Mouse (Mus musculus) midbrain, embryonic 16.5 days (tissue): ENCODE measurements around the gene Slc7a8. TPM values are rescaled to one million over a fixed set of nuclear protein-coding genes. Genes with fewer than 3 reads are reported as not detected.

Experiments
- ATAC-seq: fragments of 200-750 bp; cut with Nextera tagmentation; 2 replicates; pipeline ENCODE4 v1.8.0; 2017; ENCODE audit warnings: moderate TSS enrichment
- H3K27ac ChIP-seq: fragments of 300-500 bp; sonication (generic); 2 replicates; pipeline ENCODE4 v1.5.1; 2014; ENCODE audit warnings: mild to moderate bottlenecking, low read length, mixed read lengths
- H3K27me3 ChIP-seq: fragments of 300-500 bp; sonication (generic); 2 replicates; pipeline ENCODE4 v1.6.1; 2014; ENCODE audit warnings: low read depth, low read length, mixed read lengths; ENCODE audit not compliant: control insufficient read depth, insufficient read depth
- H3K36me3 ChIP-seq: fragments of 300-500 bp; sonication (generic); 2 replicates; pipeline ENCODE4 v1.6.1; 2014; ENCODE audit warnings: mild to moderate bottlenecking, low read length, moderate library complexity, mixed read lengths; ENCODE audit not compliant: control insufficient read depth, insufficient read depth
- H3K4me1 ChIP-seq: fragments of 300-500 bp; sonication (generic); 2 replicates; pipeline ENCODE4 v1.6.1; 2014; ENCODE audit warnings: mild to moderate bottlenecking, low read length, mixed read lengths; ENCODE audit not compliant: control insufficient read depth, insufficient read depth
- H3K4me2 ChIP-seq: fragments of 300-500 bp; sonication (generic); 2 replicates; pipeline ENCODE4 v1.6.1; 2014; ENCODE audit warnings: mild to moderate bottlenecking, low read length, mixed read lengths
- H3K4me3 ChIP-seq: fragments of 300-500 bp; sonication (generic); 2 replicates; pipeline ENCODE4 v1.5.1; 2014; ENCODE audit warnings: low read depth, mild to moderate bottlenecking, low read length, moderate library complexity, mixed read lengths
- H3K9ac ChIP-seq: fragments of 300-500 bp; sonication (generic); 2 replicates; pipeline ENCODE4 v1.6.1; 2014; ENCODE audit warnings: low read depth, low read length, mixed read lengths
- H3K9me3 ChIP-seq: fragments of 300-500 bp; sonication (generic); replicated peaks from 2 replicates; pipeline ENCODE4 v1.6.1; 2014; ENCODE audit warnings: mild to moderate bottlenecking, low read length, mixed read lengths; ENCODE audit not compliant: control insufficient read depth, poor library complexity, severe bottlenecking
- WGBS: fragments of 180-500 bp; shearing (Covaris S2); extraction: QIAGEN DNeasy Blood & Tissue Kit; methylation state at CpG from one replicate; pipeline ENCODE4 v1.1.7; 2014; 5-methylcytosine and 5-hydroxymethylcytosine counted together
- polyA plus RNA-seq: library from polyadenylated mRNA; unstranded; fragments of >200 nt; fragmentation: Nextera tagmentation; extraction: Ambion mirVana; gene quantifications from 2 replicates; pipeline ENCODE4 v1.2.1, GENCODE M21; 2015

Gene Slc7a8
- polyA plus RNA-seq, 1 experiment from 2014 or later: 8.8 TPM

- H3K4me3 ChIP-seq: no peak overlapping the region
- no peaks in the 10 kb centered on the region for H3K27me3 ChIP-seq
- no peak overlapping the region for H3K4me2 ChIP-seq
- 55% methylated on average over 10 of the region's 10 CpGs for WGBS
- no peaks in the 10 kb centered on the region for H3K4me1 ChIP-seq
- no peak for ATAC-seq
- H3K9ac ChIP-seq: no peak overlapping the region
- no peaks in the 10 kb centered on the region for H3K36me3 ChIP-seq
- H3K9me3 ChIP-seq: no peaks in the 10 kb centered on the region
- no peak overlapping the region for H3K27ac ChIP-seq
Observed at GRCm38 (mm10) chr14:54786489-54786888, 4.7 kb upstream of the Slc7a8 start.

- Histone ChIP-seq H3K36me3 (no peaks in the 10 kb centered on the region), H3K9ac (no peak overlapping the region), H3K4me1 (no peaks in the 10 kb centered on the region), H3K27me3 (no peaks in the 10 kb centered on the region), H3K27ac (no peak overlapping the region), H3K9me3 (no peaks in the 10 kb centered on the region), H3K4me3 (no peak overlapping the region), H3K4me2 (no peak overlapping the region)
- 47% methylated on average over 4 of the region's 4 CpGs for WGBS
- no peak for ATAC-seq
Observed at GRCm38 (mm10) chr14:54785898-54786297, 4.2 kb upstream of the Slc7a8 start.

- Histone ChIP-seq H3K4me3 (no peak overlapping the region), H3K27me3 (no peaks in the 10 kb centered on the region), H3K4me1 (peaks cover 6% of the 10 kb centered on the region), H3K4me2 (no peak overlapping the region), H3K36me3 (no peaks in the 10 kb centered on the region), H3K27ac (no peak overlapping the region), H3K9me3 (no peaks in the 10 kb centered on the region), H3K9ac (no peak overlapping the region)
- WGBS: 86% methylated on average over 6 of the region's 6 CpGs
- ATAC-seq: no peak
Observed at GRCm38 (mm10) chr14:54782971-54783370, 1.2 kb upstream of the Slc7a8 start.

GRCm38 (mm10) chr14:54780836-54781609 is 723 bp downstream of the Slc7a8 start:
- peaks cover 6% of the 10 kb centered on the region for H3K4me1 ChIP-seq
- H3K27ac ChIP-seq: peak overlapping the region; percentile 78
- H3K27me3 ChIP-seq: no peaks in the 10 kb centered on the region
- no peaks in the 10 kb centered on the region for H3K36me3 ChIP-seq
- ATAC-seq: peak; percentile 89
- WGBS: 2% methylated on average over 35 of the region's 35 CpGs
- peak overlapping the region; percentile 71 for H3K9ac ChIP-seq
- no peaks in the 10 kb centered on the region for H3K9me3 ChIP-seq
- peak overlapping the region; percentile 59 for H3K4me3 ChIP-seq
- H3K4me2 ChIP-seq: peak overlapping the region; percentile 89

GRCm38 (mm10) chr14:54780084-54780483 is 1.7 kb downstream of the Slc7a8 start:
- H3K4me2 ChIP-seq: peak overlapping the region; percentile 89
- H3K27ac ChIP-seq: no peak overlapping the region
- peak overlapping the region; percentile 59 for H3K4me3 ChIP-seq
- no peaks in the 10 kb centered on the region for H3K9me3 ChIP-seq
- no peak for ATAC-seq
- 85% methylated on average over 9 of the region's 9 CpGs for WGBS
- no peaks in the 10 kb centered on the region for H3K27me3 ChIP-seq
- no peaks in the 10 kb centered on the region for H3K36me3 ChIP-seq
- peak overlapping the region; percentile 71 for H3K9ac ChIP-seq
- peaks cover 6% of the 10 kb centered on the region for H3K4me1 ChIP-seq

- H3K4me2 ChIP-seq: no peak overlapping the region
- H3K27ac ChIP-seq: no peak overlapping the region
- H3K36me3 ChIP-seq: no peaks in the 10 kb centered on the region
- H3K27me3 ChIP-seq: no peaks in the 10 kb centered on the region
- H3K9ac ChIP-seq: no peak overlapping the region
- no peak for ATAC-seq
- H3K4me3 ChIP-seq: no peak overlapping the region
- no peaks in the 10 kb centered on the region for H3K9me3 ChIP-seq
- H3K4me1 ChIP-seq: peaks cover 6% of the 10 kb centered on the region
- WGBS: 85% methylated on average over 4 of the region's 4 CpGs
Observed at GRCm38 (mm10) chr14:54777893-54778292, 3.9 kb downstream of the Slc7a8 start.

- no peaks in the 10 kb centered on the region for H3K36me3 ChIP-seq
- 86% methylated on average over 5 of the region's 5 CpGs for WGBS
- H3K4me2 ChIP-seq: no peak overlapping the region
- H3K27me3 ChIP-seq: no peaks in the 10 kb centered on the region
- no peak overlapping the region for H3K27ac ChIP-seq
- peaks cover 6% of the 10 kb centered on the region for H3K4me1 ChIP-seq
- H3K9ac ChIP-seq: no peak overlapping the region
- H3K9me3 ChIP-seq: no peaks in the 10 kb centered on the region
- no peak for ATAC-seq
- no peak overlapping the region for H3K4me3 ChIP-seq
Observed at GRCm38 (mm10) chr14:54776768-54777167, 5.0 kb downstream of the Slc7a8 start.

GRCm38 (mm10) chr14:54775534-54776041 is 6.2 kb downstream of the Slc7a8 start:
- Histone ChIP-seq H3K4me2 (no peak overlapping the region), H3K27ac (no peak overlapping the region)
- WGBS: 91% methylated on average over 7 of the region's 7 CpGs

GRCm38 (mm10) chr14:54772333-54772856 is 9.4 kb downstream of the Slc7a8 start:
- Histone ChIP-seq H3K9ac (no peak overlapping the region), H3K4me1 (no peaks in the 10 kb centered on the region; the same call in none of the 2 replicates), H3K4me3 (no peak overlapping the region), H3K4me2 (0 out of 2 replicates have a peak overlapping the region, but pooled peaks have one; percentile 12), H3K9me3 (no peaks in the 10 kb centered on the region), H3K27ac (peak overlapping the region; percentile 73), H3K27me3 (no peaks in the 10 kb centered on the region), H3K36me3 (no peaks in the 10 kb centered on the region)
- 66% methylated on average over 20 of the region's 20 CpGs for WGBS
- peak; percentile 90 for ATAC-seq

More at GRCm38 (mm10) chr14:54775534-54776041, 6.2 kb downstream of the Slc7a8 start:
- no peak overlapping the region for H3K9ac ChIP-seq
- ATAC-seq: no peak
- H3K4me3 ChIP-seq: no peak overlapping the region
- H3K36me3 ChIP-seq: no peaks in the 10 kb centered on the region
- no peaks in the 10 kb centered on the region for H3K9me3 ChIP-seq
- no peaks in the 10 kb centered on the region for H3K27me3 ChIP-seq
- peaks cover 6% of the 10 kb centered on the region for H3K4me1 ChIP-seq
